Mouse (Mus musculus) embryo, embryonic 10 days (tissue): Measurements from ENCODE around the gene Hoxa4.

Experiments used
- DNase-seq: peaks from one replicate; pipeline ENCODE4 v3.0.0-alpha.2; 2015; ENCODE audit warnings: low spot score

The Hoxa4 gene

DNA sequence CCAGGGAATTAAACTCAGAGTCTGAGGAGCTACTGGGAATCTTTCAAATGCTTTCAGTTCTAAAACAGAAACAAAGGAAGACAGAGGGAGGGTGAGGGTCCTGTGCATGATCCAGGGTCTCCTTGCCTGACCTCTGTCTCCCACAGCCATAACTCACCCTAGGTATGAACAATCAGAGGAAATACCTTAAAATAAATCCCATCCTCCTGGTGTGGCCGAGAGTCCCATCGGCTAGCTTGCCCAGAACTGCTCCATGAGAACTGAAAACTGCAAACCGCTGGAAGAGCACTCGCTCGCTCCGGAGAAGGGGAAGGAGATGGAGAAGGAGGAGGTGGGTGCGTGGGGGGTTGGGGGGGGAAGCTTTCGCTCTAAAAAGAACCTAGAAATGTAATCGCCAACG, 11.9 kb downstream of the Hoxa4 start:
- peak; percentile 57 for DNase-seq

DNA sequence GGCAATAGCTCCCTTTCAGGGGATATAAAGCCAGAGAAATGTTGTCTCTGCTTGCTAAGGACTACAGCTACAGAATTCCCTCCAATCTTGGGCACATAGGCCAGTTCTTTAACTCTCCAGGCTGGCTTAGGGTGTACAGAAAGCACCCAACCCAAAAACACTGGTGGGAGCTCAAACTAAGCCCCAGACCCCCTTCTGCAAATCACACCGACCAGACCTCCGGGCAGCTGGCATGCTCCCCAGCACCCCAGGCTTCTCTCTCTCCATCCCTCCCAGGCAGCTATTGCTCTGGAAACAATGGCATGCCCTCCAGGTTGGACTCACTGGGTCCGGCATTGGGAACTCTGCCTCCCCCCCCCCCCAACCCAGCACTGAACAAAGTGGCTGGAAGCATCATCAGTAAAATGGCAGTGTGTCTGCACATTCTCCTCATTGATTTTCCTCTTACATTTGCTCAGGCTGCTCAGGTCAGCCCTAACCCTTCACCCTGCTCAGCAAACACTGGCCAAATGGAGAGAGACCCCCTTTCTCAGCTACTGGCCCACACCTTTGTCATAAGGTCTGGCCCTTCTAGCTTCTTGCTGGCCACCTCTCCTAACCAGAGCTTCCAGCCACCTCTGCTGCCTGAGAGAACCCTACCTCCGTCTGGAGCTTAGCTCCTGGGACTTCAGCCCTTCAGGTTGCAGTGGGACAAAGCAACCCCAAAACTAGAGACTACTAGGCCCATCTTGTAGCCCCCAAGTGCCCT, 12.5 kb downstream of the Hoxa4 start:
- DNase-seq, result peak; percentile 28

DNA sequence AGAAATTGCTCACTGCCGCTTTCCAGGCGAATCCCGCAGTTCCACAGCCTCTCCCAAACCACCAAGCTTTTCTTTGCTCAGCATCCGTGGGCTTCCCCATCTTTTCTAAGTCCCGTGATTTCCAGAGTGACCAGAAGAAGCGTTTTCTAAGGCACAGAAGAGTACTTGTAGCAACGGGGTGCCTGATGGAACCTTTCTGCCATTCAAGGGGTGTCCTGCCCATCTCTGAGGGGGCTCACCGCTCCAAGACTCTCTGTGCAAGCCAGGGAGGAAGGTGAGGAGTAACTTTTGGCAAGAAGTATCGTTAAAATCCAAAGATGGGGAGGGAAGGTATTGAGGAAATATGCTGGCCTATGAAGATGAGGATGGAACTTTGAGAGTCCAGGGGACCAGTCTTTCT, 13.7 kb downstream of the Hoxa4 start:
- peak; percentile 18 for DNase-seq

DNA sequence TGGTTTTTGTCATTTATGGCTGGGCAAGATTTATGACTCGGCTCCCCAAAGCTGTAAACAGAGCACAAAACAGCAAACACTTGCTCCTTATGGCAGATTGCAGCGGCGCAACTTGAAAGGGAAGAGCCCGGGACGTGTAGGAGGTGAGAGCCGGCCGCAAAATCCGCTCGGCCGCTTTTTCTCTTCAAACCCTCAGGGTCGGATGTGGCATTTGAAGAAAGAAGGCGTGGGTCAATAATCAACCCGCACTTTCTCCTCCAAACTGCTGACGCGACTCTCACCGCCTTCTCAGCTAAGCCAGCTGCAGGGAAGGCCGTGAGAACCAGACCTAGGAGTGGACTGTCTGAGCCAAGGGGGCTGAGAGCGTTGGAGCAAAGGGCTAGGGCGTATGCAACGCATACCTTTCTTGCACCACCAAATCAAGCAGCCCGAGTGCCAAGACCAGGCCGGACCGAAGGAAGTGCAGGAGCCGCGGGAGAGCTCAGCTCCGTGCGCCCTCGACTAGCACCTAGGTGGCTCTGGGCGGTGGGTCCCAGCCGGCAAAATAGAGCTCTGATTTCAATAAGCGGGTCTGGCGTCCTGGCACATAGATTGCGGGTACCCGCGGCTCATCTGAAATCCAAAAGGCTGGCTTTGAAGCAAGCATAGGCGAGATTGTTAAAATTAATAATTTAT, 14.4 kb downstream of the Hoxa4 start, which contains the start of gene 5730596B20Rik:
TSS of gene 5730596B20Rik (plus strand) at position 438 of the 675 bp plus-strand sequence.
- peak; percentile 85 for DNase-seq

DNA sequence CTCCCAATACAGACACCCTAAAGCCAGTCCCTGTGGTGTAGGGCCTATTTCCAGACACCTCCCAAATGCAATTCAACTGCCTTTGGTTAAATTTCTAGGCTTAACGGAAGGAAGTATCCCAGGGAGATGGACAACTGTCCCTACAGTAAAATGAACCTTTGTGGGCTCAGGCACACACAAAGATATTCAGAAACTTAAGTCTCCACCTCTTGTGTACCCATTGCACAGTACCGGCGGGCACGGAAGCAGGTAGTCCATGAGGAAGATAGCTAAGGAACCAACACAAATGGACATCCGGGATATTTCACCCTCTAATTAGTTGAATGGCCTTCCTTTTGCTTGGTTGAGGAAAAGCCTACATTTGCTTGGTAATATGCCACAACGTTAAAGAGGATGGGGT, 15.2 kb downstream of the Hoxa4 start:
- peak; percentile 52 for DNase-seq

DNA sequence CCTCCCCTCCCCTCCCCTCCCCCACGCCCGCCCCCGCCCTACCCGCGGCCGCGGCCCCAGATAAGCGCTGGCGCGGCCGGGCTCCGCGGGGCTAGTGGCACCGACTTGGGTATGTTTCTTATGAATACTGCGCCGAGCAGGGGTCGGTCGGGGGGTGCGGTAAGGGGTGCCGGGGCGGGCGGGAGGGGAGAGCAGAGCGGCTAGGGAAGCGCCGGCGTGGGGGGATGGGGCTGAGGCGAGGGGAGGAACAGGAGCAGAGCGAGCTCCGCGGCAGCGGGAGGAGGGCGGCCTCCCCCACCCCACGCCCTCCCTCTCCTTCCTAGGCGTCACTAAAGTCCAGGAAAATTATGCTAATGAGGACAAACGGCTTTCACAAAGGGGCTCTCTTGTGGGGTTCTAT, 15.7 kb downstream of the Hoxa4 start:
- DNase-seq, result peak; percentile 66

DNA sequence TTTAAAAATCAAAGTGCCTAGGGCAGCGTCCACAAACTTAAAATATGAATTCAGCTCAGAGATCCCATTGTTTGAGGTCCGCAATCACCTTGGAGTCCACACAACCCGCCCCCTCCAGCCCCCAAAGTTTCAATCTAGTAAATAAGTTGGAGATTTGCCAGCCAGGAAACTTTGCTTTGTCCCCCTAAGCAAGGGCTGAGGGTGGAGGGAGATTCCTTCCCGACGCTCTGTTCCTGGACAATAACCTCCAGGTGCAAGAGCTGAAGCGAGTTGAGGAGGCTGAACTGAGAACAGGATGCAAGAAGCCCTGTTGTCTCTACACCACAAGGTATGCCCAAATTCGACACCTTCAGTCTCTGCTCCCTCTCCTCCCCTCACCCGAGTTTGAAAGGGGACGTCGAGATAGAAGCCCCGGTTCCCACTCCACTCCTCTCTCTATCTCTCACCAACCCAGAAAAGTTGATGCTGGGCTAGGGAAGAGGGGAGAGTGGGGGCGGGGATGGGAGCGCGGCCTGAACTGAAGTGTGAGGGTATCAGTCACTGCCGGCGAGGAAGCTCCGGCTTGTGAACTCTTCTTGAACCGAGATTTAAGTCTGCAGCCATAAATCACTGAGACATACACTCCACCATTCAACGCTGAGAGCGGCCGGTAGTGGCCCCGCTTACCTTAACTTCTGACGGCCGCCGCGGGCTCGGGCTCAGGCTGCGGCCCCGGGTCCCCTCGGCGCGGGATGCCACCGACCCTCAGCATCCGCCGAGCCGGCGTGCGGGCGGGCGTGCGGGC, 16.4 kb downstream of the Hoxa4 start:
- DNase-seq, result peak; percentile 91

DNA sequence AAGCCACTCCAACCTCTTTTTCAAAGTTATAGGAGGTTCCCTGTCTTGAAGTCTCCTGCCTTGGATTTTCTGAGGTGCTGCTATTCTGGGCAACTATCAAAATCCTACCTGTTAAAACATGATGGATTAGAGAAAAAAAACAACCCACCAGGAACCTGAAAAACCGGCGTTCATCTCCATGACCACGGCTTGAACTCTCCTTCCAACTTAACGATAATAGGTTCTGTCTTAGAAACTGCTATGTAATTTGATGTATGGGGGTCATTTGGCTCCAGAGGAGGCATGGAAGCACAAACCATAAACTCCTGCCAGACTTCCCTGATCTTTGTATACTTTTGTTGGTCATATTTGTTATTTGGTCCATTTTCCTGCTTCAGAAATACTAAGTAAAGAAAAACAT, 17.9 kb downstream of the Hoxa4 start:
- peak; percentile 74 for DNase-seq

DNA sequence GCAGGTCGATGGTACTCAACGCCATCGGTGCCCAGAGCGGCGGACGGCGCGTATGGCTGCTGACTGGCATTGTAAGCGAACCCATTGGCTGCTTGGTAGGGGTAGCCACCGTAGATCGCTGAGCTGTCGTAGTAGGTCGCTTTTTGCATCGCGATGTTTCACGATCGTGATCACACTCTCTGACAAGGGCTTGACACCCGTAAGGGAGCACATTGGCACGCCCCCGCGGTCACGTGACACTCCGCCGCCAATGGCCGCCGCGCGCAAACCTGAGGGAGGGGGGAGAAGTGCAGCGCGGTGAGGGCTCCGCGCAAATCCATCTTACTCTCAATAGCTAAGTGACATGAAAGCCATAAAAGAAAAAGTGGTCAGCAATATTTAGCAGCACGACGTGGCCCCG, 19.1 kb downstream of the Hoxa4 start:
- peak; percentile 98 for DNase-seq

DNA sequence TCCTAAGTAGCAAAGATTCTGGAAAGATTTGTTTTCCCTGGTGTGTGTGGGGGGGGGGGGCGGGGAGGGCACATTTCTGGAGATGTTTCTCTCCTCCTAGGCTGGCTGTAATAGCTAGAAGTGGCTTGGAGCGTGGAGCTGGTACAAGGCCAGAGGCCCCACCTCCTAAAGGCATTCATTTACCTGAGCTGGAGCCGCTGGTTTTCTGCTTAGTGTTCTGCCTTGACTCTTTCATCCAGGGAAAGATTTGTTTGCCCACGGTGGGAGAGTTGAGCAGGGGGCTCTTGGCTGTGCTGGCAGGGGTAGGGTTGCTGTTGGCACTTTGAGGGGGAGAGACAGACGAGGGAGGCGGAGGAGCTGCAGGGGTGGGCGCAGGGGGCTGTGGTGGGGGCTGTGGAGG, 19.6 kb downstream of the Hoxa4 start:
- DNase-seq, result no peak

DNA sequence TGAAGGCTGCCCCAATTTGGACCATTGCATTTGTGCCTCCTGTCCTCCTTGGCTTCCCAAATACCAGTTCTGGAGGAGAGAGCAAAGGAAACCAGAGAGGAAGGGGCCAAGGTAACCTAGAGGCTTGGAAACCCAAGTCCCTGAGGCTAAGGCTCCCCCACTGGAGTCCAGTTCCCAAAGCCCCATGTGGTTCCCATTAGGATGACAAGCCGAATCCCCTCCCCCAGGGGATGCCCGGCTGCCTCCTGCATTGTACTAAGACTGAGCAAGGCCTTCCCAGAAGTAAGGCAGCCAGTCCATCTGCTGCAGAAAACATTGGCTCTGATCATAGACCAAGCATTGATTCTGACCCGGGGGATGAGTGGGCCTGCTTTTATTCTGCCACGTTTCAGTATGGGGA, 20.2 kb downstream of the Hoxa4 start:
- peak; percentile 86 for DNase-seq

DNA sequence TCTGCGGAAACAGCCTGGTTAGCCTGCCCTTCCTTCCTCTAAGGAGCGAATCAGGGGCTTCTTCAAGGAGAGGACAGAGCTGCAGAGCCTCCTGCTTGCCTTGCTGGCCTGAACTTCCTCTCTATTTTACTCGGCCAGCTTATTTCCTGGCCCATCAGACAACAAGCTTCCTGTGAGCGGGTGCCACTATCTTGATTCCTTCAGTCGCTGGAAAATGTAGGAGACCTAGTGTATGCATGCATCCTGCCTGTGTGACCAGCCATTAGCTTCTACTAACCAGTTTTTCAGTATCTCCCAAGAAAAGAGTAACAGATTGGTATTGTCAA, 20.7 kb downstream of the Hoxa4 start:
- no peak for DNase-seq

DNA sequence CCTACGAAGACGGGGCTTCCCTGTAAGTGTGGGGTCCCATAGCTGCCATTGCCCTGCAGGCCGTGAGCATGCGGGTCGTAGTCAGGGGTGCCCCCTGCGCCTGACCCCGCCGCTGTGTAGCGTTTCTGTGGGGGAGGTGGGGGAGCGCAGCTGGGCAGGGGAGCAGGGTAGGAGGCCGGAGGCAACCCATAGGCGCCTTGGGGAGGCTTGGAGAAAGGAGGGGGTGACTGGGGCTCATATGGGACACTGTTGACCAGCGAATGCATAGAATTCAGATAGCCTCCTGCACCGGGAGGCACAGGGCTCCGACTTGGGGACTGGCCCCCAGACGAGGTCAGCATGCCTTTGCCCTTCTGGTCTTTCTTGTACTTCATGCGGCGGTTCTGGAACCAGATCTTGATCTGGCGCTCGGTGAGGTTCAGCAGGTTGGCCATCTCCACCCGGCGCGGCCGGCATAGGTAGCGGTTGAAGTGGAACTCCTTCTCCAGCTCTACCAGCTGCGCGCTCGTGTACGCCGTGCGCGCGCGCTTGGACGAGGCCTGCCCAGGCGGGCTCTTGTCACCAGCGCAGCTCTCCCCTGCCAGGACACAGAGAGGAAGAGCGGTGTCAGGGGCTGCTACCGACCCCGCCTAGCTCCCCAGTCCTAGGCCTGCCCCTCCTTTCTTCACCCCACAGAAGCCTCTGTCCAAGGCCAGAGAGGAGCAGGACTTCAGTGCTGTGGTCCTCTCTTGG, 21.2 kb downstream of the Hoxa4 start:
- DNase-seq, result no peak

DNA sequence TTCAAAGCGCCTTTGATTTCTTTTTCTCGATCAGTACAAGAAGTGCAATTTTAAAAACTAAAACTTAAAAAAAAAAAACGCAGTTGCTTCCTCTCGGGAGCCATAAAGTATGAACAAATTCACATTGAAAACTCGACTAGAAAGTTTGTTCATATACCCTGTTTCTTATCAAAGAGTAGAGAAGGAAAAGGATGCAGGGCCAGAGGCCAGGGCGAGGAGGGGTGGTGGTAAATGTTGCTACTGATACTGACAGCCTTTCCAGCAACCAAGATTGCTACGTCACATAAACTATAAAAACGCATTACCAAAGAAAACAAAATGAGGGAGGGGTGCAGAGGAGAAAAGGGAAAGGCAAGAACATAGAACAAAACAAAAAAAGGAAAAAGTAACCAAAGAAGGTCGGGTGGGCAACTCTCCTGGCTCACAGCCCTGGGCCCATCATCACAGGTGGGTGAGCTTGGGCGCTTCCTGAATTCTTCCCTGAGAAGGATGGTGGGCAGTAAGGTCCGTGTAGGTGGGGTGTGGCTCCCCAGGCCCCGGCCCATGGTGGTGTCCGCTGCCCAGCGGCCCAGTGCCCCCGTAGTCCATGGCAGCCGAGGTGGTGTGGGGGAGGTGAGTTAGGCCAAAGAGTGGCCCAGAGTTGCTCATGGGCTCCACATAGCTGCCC, 21.9 kb downstream of the Hoxa4 start:
- DNase-seq, result no peak

DNA sequence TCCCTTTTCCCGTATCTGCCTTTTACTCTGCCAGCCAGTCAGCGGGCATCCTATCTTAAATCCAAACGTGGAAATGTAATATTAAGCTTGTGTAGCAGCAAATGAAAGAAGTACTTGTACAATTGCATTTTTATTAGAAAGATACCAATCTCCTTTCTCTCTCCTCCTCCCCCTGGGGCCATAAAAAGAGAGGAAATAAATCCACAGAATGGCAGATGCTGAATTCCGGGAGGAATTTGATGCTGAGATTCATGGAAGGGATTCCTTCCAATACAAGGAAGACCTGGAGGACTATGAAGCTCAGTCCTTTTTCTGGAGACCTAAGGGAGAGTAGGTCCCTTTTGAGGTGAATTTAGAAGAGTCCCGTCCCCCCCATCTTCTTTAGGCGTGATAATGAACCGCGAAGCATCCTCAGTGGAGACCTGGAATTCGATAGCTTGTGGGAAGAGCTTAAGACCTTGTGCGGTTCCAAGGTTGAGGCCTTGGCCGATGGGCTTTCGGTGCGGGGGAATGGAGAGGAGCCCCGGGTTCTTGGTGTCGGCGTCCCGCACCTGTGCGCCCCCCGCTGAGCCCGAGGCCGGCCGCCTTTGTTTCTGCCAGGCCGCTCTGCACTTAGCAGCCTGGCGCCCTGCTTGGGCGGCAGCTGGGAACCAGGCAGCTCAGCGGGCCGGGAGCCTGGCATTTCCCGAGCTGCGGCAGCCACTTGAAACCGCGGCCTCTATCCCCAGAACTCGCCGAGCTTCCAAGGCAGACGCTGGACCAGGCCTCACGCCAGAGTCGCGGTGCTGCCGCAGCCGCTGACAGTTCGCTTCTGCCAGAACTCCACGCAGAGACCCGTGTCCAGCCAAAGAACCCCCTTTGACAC, 23.1 kb downstream of the Hoxa4 start:
- DNase-seq, result peak; percentile 57

DNA sequence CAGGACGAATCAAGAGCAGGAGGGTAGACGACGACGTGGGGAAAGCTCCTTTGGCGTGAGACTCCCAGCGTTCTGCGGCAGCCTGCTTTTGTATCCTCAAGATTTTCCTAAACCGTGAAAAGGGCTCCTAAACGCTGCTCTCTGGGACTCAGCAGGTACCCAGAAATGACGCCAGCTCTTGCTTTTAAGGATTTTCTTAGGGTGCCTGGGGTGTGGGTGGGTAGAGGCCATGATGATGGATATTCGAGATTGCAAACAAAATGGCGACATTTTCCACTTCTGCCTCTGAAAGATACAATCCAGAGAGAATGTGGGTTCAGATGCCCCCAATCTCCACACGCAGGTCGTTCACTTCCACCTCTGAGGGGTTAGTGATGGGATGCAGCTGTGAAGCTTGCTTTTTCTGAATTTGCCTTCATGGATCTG, 23.8 kb downstream of the Hoxa4 start:
- DNase-seq, result peak; percentile 56

DNA sequence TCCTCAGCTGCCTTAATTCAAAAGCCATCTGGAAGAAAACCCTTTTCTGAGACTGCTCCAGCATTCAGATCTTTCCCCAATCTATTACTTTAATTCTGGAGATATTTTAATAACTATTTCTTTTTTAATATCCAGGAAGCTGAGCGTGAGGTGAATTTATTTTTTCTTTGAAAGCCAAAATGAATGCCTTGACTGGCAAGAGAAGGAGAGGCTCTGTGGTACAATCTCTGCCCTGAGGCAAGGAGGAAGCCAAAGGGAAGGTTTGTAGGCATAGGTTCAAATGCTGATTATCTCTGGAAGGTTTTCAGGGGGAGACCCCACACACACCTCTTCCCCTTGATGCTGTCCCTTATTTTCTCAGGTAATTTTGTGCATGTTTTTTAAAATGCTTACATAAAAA, 24.4 kb downstream of the Hoxa4 start:
- DNase-seq, result no peak

DNA sequence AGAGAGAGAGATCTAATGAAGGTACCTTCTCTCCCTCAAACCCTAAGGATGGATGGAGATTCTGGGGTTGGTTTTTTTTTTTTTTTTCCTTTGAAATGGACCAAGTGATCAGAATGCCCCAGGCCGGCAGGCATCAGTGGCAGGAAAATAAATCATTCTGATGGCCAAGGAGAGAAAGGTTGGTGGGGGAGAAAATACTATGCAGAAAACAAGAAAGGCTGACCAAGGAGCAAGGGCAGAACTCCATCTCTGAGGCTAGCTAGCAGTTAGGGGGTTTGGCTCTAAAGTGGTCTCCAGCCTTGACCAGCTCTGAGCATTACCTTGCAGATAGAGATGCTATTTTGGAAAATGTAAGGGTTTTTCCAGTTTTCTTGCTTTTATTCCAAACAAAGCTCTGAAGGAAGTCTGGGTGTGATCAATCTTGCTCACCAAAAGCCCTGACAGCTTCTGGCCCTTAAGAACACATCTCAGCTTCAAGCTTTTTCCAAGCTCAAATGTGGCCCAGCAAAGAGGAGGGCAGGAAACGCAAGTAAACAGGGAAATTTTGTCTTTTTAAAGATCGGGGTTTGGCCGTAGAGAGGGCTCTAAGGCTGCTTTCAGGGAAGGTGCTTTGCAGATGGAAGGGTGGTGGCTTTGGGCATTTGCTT, 25.0 kb downstream of the Hoxa4 start:
- peak; percentile 76 for DNase-seq

DNA sequence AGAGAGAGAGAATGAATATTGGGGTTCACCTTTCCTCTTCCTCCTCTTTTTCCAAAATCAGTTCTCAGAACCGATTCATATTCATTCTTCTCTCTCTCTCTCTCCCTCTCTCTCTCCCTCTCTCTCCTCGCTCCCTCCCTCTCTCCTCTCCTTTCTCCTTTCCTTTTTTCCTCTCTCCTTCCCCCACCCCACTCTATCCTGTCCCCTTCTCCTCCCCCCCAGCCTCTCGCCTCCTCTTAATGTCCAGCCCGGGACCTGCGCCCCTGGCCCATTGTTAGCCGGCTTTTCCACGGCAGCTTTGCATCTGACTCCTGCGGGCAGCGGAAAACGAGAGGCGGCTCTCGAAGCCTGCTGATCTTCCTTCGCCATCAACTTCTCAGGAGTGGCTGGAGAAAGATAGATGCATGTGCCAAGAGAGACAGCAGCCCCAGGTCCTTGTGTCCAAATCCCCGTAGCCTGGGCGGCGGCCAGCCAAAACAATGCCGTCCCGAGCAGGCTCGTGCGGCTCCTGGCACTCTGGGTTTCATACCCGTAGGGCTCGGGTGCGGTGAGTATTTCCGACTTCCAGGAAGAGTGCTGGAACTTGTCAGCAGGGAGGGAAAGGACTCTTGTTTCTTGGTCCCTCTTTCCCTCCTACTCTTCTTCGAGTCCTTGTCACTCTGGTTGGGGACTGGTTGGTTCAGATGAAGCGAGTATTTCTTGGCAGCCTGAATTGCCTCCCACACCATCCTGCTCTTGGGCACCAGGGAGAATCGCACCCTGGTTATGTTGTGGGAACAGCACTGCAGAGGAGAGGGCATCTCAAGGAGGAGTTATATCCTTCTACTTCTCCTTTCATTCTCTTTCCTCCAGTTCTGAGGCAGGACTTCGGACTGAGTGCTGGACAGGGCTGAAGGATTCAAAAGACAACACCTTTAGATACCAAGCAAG, 25.8 kb downstream of the Hoxa4 start:
- DNase-seq, result peak; percentile 42
